8 mouse cellular contexts compared by ENCODE assay signal in genomic region chr19:4558570-4558955, GRCm38 (mm10). TPM values are rescaled to one million over a fixed set of nuclear protein-coding genes. Genes with fewer than 3 reads are reported as not detected.
DNase-seq lines count a peak whose midpoint lies in the region; ATAC-seq and TF ChIP-seq lines count a peak whose summit lies in the region.

No protein-coding gene starts in this region.

- no peak overlapping the region for H3K4me3 ChIP-seq in intestine, embryonic 15.5 days (replicated peaks)
- H3K4me3 ChIP-seq in intestine, postnatal 0 days (ENCODE audit: low read depth, low read length): no peak overlapping the region
- no peak overlapping the region for H3K4me3 ChIP-seq in hindbrain, embryonic 11.5 days (ENCODE audit: low read depth, low read length)
- H3K4me3 ChIP-seq in midbrain, postnatal 0 days (ENCODE audit: low read depth, low read length): no peak overlapping the region

- H3K27me3 ChIP-seq in intestine, embryonic 15.5 days (replicated peaks): no peaks in the 10 kb centered on the region
- H3K27me3 ChIP-seq in intestine, postnatal 0 days (replicated peaks; ENCODE audit: control insufficient read depth, insufficient read depth, low read length): no peaks in the 10 kb centered on the region
- no peaks in the 10 kb centered on the region for H3K27me3 ChIP-seq in hindbrain, embryonic 11.5 days (ENCODE audit: control insufficient read depth, insufficient read depth, low read length)
- no peaks in the 10 kb centered on the region for H3K27me3 ChIP-seq in midbrain, postnatal 0 days (ENCODE audit: insufficient read depth, low read length)

- DNase-seq in hindbrain, embryonic 11.5 days (ENCODE audit: low spot score): no peak
- peak; percentile 27 for DNase-seq in midbrain, postnatal 0 days (ENCODE audit: low spot score)
- no peak for DNase-seq in cerebellum, postnatal 14 days
- DNase-seq in left cerebral cortex, postnatal 36 days (ENCODE audit: low spot score in 2 of 2): no peak
- no peak for DNase-seq in thymus, postnatal 10 days (ENCODE audit: low spot score in 2 of 2)

- no peaks in the 10 kb centered on the region for H3K9me3 ChIP-seq in intestine, embryonic 15.5 days
- H3K9me3 ChIP-seq in intestine, postnatal 0 days (ENCODE audit: control insufficient read depth): no peaks in the 10 kb centered on the region
- no peaks in the 10 kb centered on the region for H3K9me3 ChIP-seq in hindbrain, embryonic 11.5 days (ENCODE audit: control insufficient read depth, low read length)
- H3K9me3 ChIP-seq in midbrain, postnatal 0 days (ENCODE audit: low read length): no peaks in the 10 kb centered on the region

- TF ChIP-seq CTCF in intestine, postnatal 0 days (IDR thresholded peaks at IDR 0.05; ENCODE audit: low read depth): no peak
- TF ChIP-seq CTCF in midbrain, postnatal 0 days (IDR thresholded peaks at IDR 0.05): no peak

- no peak overlapping the region for H3K9ac ChIP-seq in intestine, embryonic 15.5 days
- no peak overlapping the region for H3K9ac ChIP-seq in intestine, postnatal 0 days (ENCODE audit: low read depth, low read length)
- H3K9ac ChIP-seq in hindbrain, embryonic 11.5 days (ENCODE audit: low read depth, low read length): no peak overlapping the region
- H3K9ac ChIP-seq in midbrain, postnatal 0 days (replicated peaks; ENCODE audit: low read length, poor library complexity, severe bottlenecking): no peak overlapping the region

- peak; percentile 92 for ATAC-seq in intestine, embryonic 15.5 days
- no peak for ATAC-seq in intestine, postnatal 0 days
- peak; percentile 85 for ATAC-seq in erythroblast, adult 5-6 weeks (replicated peaks; ENCODE audit: low FRiP score, poor library complexity, severe bottlenecking)
- ATAC-seq in hindbrain, embryonic 11.5 days (ENCODE audit: low FRiP score): no peak
- ATAC-seq in midbrain, postnatal 0 days (ENCODE audit: low FRiP score): no peak; the same call in 1 of the 2 replicates

- no peaks in the 10 kb centered on the region for H3K36me3 ChIP-seq in intestine, embryonic 15.5 days
- no peaks in the 10 kb centered on the region for H3K36me3 ChIP-seq in intestine, postnatal 0 days (ENCODE audit: control insufficient read depth, insufficient read depth)
- no peaks in the 10 kb centered on the region for H3K36me3 ChIP-seq in hindbrain, embryonic 11.5 days (ENCODE audit: control insufficient read depth, insufficient read depth, low read length)
- H3K36me3 ChIP-seq in midbrain, postnatal 0 days (ENCODE audit: insufficient read depth, low read length): no peaks in the 10 kb centered on the region

- H3K4me2 ChIP-seq in intestine, embryonic 15.5 days (replicated peaks): no peak overlapping the region
- no peak overlapping the region for H3K4me2 ChIP-seq in intestine, postnatal 0 days (replicated peaks; ENCODE audit: low read depth)
- H3K4me2 ChIP-seq in hindbrain, embryonic 11.5 days (replicated peaks; ENCODE audit: low read depth, low read length): no peak overlapping the region
- H3K4me2 ChIP-seq in midbrain, postnatal 0 days (ENCODE audit: low read depth, low read length, poor library complexity, severe bottlenecking): no peak overlapping the region

- WGBS in intestine, embryonic 15.5 days: 78% methylated on average over 3 of the region's 3 CpGs
- WGBS in intestine, postnatal 0 days: 83% methylated on average over 3 of the region's 3 CpGs
- WGBS in hindbrain, embryonic 11.5 days: 44% methylated on average over 3 of the region's 3 CpGs
- WGBS in midbrain, postnatal 0 days: 50% methylated on average over 3 of the region's 3 CpGs

- H3K4me1 ChIP-seq in intestine, embryonic 15.5 days (replicated peaks): no peaks in the 10 kb centered on the region
- H3K4me1 ChIP-seq in intestine, postnatal 0 days (replicated peaks; ENCODE audit: control insufficient read depth, insufficient read depth, low read length): no peaks in the 10 kb centered on the region; the same call in 1 of the 2 replicates
- peaks cover 2% of the 10 kb centered on the region; the same call in 1 of the 2 replicates for H3K4me1 ChIP-seq in hindbrain, embryonic 11.5 days (replicated peaks; ENCODE audit: control insufficient read depth, insufficient read depth, low read length)
- 0 out of 2 replicates have a peak, but pooled peaks cover 5% of the 10 kb centered on the region for H3K4me1 ChIP-seq in midbrain, postnatal 0 days (ENCODE audit: insufficient read depth, low read length)

- H3K27ac ChIP-seq in intestine, embryonic 15.5 days: no peak overlapping the region
- no peak overlapping the region for H3K27ac ChIP-seq in intestine, postnatal 0 days (ENCODE audit: low read depth, low read length)
- H3K27ac ChIP-seq in hindbrain, embryonic 11.5 days (ENCODE audit: low read depth, low read length): peak overlapping the region; percentile 30; the same call in 1 of the 2 replicates
- peak overlapping the region; percentile 67 for H3K27ac ChIP-seq in midbrain, postnatal 0 days (ENCODE audit: low read depth, low read length)

- intact Hi-C loops in left cerebral cortex, postnatal 36 days (cut with DNase I): no loop called here

RNA-seq across cellular contexts. Expression of gene Pcx, which starts 48.3 kb away (rescaled TPM):
- 11.8 and 15.0 TPM in 2 replicates for polyA plus RNA-seq in intestine, embryonic 15.5 days (2015; fragmentation: Nextera tagmentation; extraction: Ambion mirVana)
- 6.1 and 7.0 TPM in 2 replicates for polyA plus RNA-seq in intestine, postnatal 0 days (2015; fragmentation: Nextera tagmentation; extraction: Ambion mirVana)
- total RNA-seq in erythroblast, adult 5-6 weeks (2015; ENCODE audit: low replicate concordance): 15.0 and 32.6 TPM in 2 replicates
- total RNA-seq in erythroblast, adult 5-6 weeks (2017; ENCODE audit: low replicate concordance): 31.5 and 31.9 TPM in 2 replicates
- polyA plus RNA-seq in hindbrain, embryonic 11.5 days (2014; fragmentation: Nextera tagmentation; extraction: Ambion mirVana): 11.8 and 13.4 TPM in 2 replicates
- total RNA-seq in midbrain, postnatal 0 days (2014; rRNA removed): 45.1 and 57.8 TPM in 2 replicates
- 32.0 and 41.2 TPM in 2 replicates for polyA plus RNA-seq in midbrain, postnatal 0 days (2015; fragmentation: Nextera tagmentation; extraction: Ambion mirVana)
- 10 to 100 TPM; 73.3 TPM for total RNA-seq in left cerebral cortex, postnatal 36 days (2021)

RNA-seq across cellular contexts. Expression of gene Lrfn4, which starts 56.9 kb away (rescaled TPM):
- 6.5 and 7.8 TPM in 2 replicates for polyA plus RNA-seq in intestine, embryonic 15.5 days (2015; fragmentation: Nextera tagmentation; extraction: Ambion mirVana)
- polyA plus RNA-seq in intestine, postnatal 0 days (2015; fragmentation: Nextera tagmentation; extraction: Ambion mirVana): 4.6 and 4.8 TPM in 2 replicates
- 0.38 and 0.63 TPM in 2 replicates for total RNA-seq in erythroblast, adult 5-6 weeks (2015; ENCODE audit: low replicate concordance)
- not detected in 2 replicates for total RNA-seq in erythroblast, adult 5-6 weeks (2017; ENCODE audit: low replicate concordance)
- 7.7 and 9.0 TPM in 2 replicates for polyA plus RNA-seq in hindbrain, embryonic 11.5 days (2014; fragmentation: Nextera tagmentation; extraction: Ambion mirVana)
- 164 TPM in 2 replicates for total RNA-seq in midbrain, postnatal 0 days (2014; rRNA removed)
- polyA plus RNA-seq in midbrain, postnatal 0 days (2015; fragmentation: Nextera tagmentation; extraction: Ambion mirVana): 15.4 and 17.1 TPM in 2 replicates
- 10 to 100 TPM; 43.2 to 48.6 TPM for total RNA-seq in left cerebral cortex, postnatal 36 days (2021)

Comparison
In these comparisons a context has a peak if more than half of its experiments do, and no peak if none do; other contexts are left out.
1. ATAC-seq: peak in intestine, embryonic 15.5 days (single experiment) and erythroblast, adult 5-6 weeks (single experiment); none in intestine, postnatal 0 days (single experiment), hindbrain, embryonic 11.5 days (single experiment) and midbrain, postnatal 0 days (single experiment).
2. H3K27ac ChIP-seq: peak in hindbrain, embryonic 11.5 days (single experiment) and midbrain, postnatal 0 days (single experiment); none in intestine, embryonic 15.5 days (single experiment) and intestine, postnatal 0 days (single experiment).